Mouse (Mus musculus) testis, adult 2 months (tissue): ENCODE measurements around the gene Sgf29. TPM values are rescaled to one million over a fixed set of nuclear protein-coding genes. Genes with fewer than 3 reads are reported as not detected.

Experiments
- H3K27ac ChIP-seq: fragments of 200-500 bp; 2 replicates; pipeline ENCODE4 v1.5.1; 2012; ENCODE audit warnings: low read depth, low read length; ENCODE audit not compliant: control insufficient read depth, insufficient read depth
- H3K27me3 ChIP-seq: fragments of 200-500 bp; 2 replicates; pipeline ENCODE4 v1.6.1; 2012; ENCODE audit warnings: mild to moderate bottlenecking, low read length, moderate library complexity; ENCODE audit not compliant: control insufficient read depth, insufficient read depth
- H3K36me3 ChIP-seq: fragments of 200-500 bp; 2 replicates; pipeline ENCODE4 v1.6.1; 2012; ENCODE audit warnings: mild to moderate bottlenecking, low read length; ENCODE audit not compliant: control insufficient read depth, insufficient read depth
- H3K4me1 ChIP-seq: fragments of 200-500 bp; 2 replicates; pipeline ENCODE4 v1.6.1; 2012; ENCODE audit warnings: low read length; ENCODE audit not compliant: control insufficient read depth, insufficient read depth
- H3K4me3 ChIP-seq: fragments of 200-500 bp; 2 replicates; pipeline ENCODE4 v1.5.1; 2012; ENCODE audit warnings: low read depth, mild to moderate bottlenecking, low read length, moderate library complexity, mixed read lengths; ENCODE audit not compliant: control insufficient read depth
- CTCF ChIP-seq: fragments of 200-500 bp; IDR thresholded peaks from 2 replicates; pipeline ENCODE4 v1.5.1; 2012; ENCODE audit warnings: low read depth, mild to moderate bottlenecking, inconsistent platforms, low read length, moderate library complexity; ENCODE audit not compliant: control insufficient read depth, insufficient read depth, insufficient replicate concordance
- POLR2A ChIP-seq: fragments of 200-500 bp; IDR thresholded peaks from 2 replicates; pipeline ENCODE4 v1.6.1; 2012; ENCODE audit warnings: low read depth, mild to moderate bottlenecking, inconsistent platforms, low read length, moderate library complexity; ENCODE audit not compliant: control insufficient read depth
- polyA plus RNA-seq: library from polyadenylated mRNA; depleted of rRNA; stranded (reverse); fragments of >200 nt; gene quantifications from 2 replicates; pipeline ENCODE4 v1.2.3, GENCODE M21; 2012

Gene Sgf29
- polyA plus RNA-seq, 1 experiment = 405 TPM

DNA sequence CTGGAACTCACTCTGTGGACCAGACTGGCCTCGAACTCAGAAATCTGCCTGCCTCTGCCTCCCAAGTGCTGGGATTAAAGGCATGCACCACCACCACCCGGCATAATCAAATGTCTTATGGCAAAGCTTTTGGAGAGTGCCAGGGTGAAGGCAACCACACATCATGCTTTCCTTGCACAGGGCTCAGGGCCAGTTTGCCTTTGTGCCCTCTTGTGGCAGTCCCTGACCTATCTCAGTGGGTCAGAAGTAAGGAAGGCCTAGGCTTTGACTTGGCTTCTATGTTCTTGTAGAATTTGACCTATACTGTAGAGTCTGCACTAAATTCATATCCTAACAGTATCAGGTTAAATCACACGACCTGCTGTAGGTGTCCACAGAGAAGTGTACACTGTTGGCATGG lies 32.4 kb upstream of the Sgf29 start:
- no peak for TF ChIP-seq POLR2A
- TF ChIP-seq CTCF = peak; percentile 19; the same call in 1 of the 2 replicates
- Histone ChIP-seq H3K27me3 (no peaks in the 10 kb centered on the region), H3K27ac (no peak overlapping the region), H3K4me1 (no peaks in the 10 kb centered on the region; the same call in 1 of the 2 replicates), H3K36me3 (no peaks in the 10 kb centered on the region), H3K4me3 (no peak overlapping the region)

DNA sequence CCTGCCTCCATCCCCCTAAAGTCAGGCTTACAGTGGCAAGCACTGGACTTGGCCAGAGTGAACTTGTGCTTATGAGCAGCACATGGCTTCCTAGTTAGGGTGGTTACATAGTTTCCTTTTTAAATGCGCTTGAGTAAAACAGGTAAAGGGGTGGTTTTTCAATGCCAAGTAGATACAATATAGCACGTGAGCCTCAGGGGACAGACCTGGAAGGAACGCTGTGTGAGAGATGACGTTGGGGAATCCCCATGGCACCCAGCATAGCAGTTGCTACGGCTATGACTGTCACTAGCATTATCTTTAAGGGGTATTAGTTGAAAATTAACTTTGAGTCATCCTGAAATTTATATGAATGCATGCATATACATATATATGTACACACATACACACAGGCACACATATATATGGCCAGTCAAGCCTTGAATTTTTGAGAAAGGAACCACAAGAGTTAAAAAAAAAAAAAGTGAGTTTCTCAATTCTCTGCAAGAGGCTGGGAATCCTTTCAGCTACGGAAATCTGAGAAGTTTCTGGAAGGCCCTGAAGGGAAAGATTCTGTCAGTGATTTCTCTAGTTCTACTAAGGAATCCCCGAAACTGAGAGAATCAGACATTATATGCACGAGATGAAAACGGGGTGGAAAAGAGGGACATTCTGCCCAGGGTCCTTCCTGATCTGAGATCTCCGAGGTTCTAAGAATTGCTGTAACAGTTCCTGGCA lies 29.4 kb upstream of the Sgf29 start:
- TF ChIP-seq POLR2A = no peak
- TF ChIP-seq CTCF = no peak
- Histone ChIP-seq H3K36me3 (no peaks in the 10 kb centered on the region), H3K27me3 (no peaks in the 10 kb centered on the region), H3K4me3 (no peak overlapping the region), H3K27ac (no peak overlapping the region), H3K4me1 (no peaks in the 10 kb centered on the region; the same call in 1 of the 2 replicates)

DNA sequence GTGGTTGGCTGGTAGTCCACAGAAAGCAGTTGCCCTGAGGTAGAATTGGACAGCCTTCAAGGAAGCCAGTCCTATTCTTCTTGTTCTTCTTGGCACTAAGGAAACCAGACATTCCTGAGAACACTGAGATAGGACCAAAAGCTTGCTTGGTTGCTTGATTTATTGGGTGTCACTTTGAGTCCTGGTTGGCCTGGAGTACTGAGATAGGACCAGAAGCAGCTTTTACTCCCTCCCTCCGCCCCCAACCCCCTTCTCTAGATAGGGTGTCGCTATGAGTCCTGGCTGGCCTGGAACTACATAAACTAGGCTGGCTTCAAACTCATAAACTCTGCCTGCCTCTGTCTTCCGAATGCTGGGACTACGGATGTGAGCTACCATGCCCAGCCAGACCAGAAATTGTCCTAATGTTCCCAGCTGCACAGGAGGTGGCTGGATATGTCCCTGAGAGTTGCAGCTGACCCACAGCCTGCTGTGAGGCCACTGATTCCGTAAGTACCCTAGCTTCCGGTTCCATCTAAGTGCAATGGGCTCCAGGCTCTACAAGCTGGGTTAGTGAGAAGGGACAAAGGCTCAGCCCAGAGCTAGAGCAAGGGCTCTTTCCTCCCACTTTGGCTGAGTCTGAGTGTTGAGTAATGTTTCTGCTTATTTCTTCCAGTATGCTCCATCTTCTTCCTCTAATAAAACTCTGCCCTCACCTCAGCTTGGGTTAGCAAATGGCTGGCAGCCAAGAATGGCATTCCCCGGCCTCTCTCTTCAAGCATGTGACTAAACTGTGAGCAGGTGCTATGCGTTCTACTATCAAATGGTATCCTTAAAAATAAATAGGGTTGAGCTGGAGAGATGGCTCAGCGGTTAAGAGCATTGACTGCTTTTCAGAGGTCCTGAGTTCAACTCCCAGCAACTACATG lies 27.4 kb upstream of the Sgf29 start:
- H3K27me3 ChIP-seq = no peaks in the 10 kb centered on the region
- no peak overlapping the region for H3K27ac ChIP-seq
- no peak for TF ChIP-seq POLR2A
- no peak for TF ChIP-seq CTCF

DNA sequence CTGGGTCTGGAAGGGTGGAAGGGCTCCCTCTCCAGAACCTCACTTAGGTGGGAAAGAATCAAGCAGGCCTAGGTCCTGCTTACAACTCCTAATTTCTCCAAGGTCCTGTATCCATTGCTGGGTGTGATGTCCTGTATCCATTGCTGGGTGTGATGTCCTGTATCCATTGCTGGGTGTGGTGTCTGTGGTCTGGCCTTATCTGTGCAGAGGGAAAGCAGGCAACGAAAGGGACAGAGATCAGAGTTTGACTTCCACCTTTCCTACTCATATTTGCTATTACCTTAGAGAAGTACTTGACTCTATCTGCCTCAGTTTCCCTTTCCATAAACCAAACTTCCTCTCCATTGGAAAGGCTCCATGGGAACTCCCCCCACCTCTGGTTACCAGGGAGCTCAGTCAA lies 25.7 kb upstream of the Sgf29 start:
- Histone ChIP-seq H3K27ac (no peak overlapping the region), H3K4me3 (no peak overlapping the region), H3K4me1 (peaks cover 4% of the 10 kb centered on the region; the same call in 1 of the 2 replicates), H3K36me3 (no peaks in the 10 kb centered on the region), H3K27me3 (no peaks in the 10 kb centered on the region)
- TF ChIP-seq POLR2A = no peak
- no peak for TF ChIP-seq CTCF

More for the DNA sequence above, 27.4 kb upstream of the Sgf29 start:
- Histone ChIP-seq H3K36me3 (no peaks in the 10 kb centered on the region), H3K4me1 (peaks cover 4% of the 10 kb centered on the region; the same call in 1 of the 2 replicates), H3K4me3 (no peak overlapping the region)

DNA sequence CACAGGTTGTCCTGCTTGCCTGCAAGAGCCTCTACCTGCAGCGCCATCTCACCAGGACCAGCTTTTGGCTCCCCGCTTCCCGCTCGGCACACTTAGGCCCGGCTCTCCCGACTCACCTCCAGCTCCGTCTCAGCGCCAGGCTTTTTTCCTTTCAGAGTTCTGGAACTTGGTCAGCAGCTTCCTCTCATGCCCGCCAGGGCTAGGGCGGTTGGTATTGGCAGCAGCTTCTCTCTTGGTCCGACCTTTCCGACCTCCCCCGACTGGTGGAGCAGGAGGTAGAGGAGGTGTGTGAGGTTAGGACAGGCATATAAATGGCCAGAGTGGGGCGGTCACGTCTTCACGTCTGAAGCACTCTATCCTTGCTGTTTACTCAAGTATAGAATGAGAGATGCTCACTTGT lies 24.3 kb upstream of the Sgf29 start:
- TF ChIP-seq CTCF (no peak), POLR2A (no peak)
- no peaks in the 10 kb centered on the region for H3K36me3 ChIP-seq
- no peaks in the 10 kb centered on the region for H3K27me3 ChIP-seq
- H3K4me3 ChIP-seq = no peak overlapping the region; the same call in 1 of the 2 replicates
- H3K27ac ChIP-seq = no peak overlapping the region
- H3K4me1 ChIP-seq = peaks cover 4% of the 10 kb centered on the region; the same call in 1 of the 2 replicates

DNA sequence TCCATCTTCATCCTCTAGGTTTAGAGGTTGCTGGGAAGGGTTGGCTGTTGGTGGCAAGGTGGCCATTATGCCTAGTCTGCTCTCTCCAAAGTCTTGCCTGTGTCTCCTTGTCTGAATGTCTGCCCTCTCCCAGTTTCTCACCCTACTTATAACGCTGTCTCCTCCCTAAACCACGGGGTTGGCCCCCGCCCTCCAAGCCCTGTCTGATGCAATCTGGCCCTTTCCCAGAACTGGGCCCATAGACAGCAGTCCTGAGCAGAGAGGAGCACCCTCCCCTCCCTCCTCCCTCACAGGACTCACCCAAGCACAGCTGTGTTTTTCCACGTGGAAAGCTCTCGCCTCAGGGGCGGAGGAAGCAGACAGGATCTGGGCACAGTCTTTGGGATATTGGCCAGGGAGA lies 23.7 kb upstream of the Sgf29 start:
- Histone ChIP-seq H3K4me1 (peaks cover 4% of the 10 kb centered on the region; the same call in 1 of the 2 replicates), H3K36me3 (no peaks in the 10 kb centered on the region), H3K27me3 (no peaks in the 10 kb centered on the region), H3K27ac (peak overlapping the region; percentile 12; the same call in 1 of the 2 replicates), H3K4me3 (no peak overlapping the region)
- TF ChIP-seq CTCF = no peak
- no peak for TF ChIP-seq POLR2A

DNA sequence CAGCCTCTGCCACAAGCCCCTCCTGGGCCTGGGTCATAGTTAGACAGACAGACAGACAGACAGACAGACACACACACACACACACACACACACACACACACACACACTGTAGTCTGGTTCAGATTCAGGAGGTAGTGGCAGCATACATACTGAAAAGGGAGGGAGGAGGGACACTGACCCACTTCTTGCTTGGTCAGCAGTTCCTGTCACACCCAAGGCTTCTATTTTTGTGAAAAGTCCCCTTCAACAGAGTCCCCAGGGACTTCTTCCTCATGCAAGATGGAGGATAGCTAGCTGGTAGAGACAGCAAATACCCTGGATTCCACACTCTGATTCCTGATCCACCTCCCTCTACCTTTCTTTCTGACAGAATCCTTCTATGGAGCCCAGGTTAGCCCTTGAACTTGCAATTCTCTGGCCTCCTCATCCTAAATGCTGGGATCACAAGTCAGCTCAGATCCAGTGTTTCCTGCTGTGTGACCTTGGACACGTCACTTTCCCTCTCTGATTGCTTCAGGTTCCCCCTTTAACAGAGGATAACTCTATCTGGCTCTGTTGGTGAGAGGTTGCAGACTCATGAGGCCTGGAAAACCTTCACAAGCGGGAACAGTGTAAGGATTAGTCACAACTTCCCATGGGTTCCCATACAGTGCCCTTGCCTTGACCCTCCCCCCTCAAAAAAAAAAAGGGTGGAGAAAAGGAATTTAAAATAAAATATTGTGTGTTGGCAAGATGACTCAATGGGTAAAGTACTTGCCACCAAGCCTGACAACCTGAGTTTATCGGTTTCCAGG lies 23.1 kb upstream of the Sgf29 start:
- H3K27ac ChIP-seq = peak overlapping the region; percentile 12; the same call in 1 of the 2 replicates
- H3K4me3 ChIP-seq = no peak overlapping the region
- no peaks in the 10 kb centered on the region for H3K36me3 ChIP-seq
- H3K4me1 ChIP-seq = peaks cover 4% of the 10 kb centered on the region; the same call in 1 of the 2 replicates
- no peaks in the 10 kb centered on the region for H3K27me3 ChIP-seq
- TF ChIP-seq POLR2A (no peak), CTCF (no peak)
